Mouse (Mus musculus) lung, postnatal 10 days (tissue): ENCODE measurements at regions not wholly inside any gene's neighbourhood (a gene's known extent, or its start where the extent isn't known, plus 50 kb on each side); places are given as distances from the start of the nearest gene placed in this dataset.

Source experiments
- DNase-seq: peaks from one replicate; pipeline ENCODE4 v3.0.0; 2021

GRCm38 (mm10) chr15:25468478-25468877, 54.9 kb upstream of the Basp1 start:
- no peak for DNase-seq

DNA sequence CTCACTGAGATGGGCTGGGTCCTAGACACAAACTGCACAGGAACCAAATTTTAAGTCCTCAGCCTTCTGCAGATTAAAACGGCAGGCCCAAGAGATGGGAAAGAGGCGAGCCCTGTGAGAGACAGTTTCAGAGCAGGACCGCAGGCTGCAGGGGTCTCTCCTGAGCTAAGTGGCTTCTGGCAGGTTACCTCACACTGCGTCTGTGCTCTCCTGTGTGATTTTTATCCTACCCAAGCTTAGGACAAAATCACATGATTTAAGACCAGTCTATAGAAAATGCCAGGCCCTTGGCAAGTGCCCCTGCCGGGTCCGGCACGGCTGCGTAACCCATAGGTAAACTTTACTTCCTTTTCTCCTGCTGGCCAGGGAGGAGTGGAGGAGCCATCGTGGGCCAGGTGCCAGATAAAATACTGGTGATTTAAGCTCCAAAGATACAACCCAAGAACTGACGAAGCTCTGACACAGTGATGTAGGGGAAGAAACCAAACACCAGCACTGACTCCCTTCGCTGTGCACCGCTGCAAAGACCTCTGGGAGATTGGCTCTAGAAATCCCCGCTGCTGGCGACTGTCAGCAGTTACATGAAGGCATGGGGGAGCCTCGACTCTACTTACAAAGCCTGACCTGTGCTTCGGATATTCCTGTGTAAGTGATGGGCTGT, 55.8 kb upstream of the Basp1 start:
- no peak for DNase-seq

GRCm38 (mm10) chr15:25471331-25471730, 57.8 kb upstream of the Basp1 start:
- no peak for DNase-seq

DNA sequence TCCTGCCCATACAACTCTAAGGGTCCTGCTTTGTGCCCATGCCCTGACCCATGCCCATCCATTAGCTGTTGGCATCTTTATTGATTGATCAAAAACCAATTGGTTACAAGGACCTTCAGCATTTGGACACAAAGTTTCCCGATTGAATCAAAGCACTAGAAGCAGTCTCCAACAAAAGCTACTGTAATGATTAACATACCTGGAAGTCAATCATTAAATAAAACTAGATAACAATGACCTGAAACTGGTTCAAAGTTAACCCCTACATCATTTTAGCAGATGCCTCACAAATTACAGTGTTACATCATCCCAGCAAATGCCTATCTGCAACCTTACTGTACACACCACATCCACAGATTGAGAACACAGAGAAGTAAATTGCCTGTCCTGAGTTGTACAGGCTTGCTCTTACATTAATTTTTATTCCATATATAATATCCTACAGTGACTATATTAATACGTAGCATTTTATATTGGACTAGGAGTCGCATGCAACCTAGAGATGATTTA, 59.7 kb upstream of the Basp1 start:
- no peak for DNase-seq

DNA sequence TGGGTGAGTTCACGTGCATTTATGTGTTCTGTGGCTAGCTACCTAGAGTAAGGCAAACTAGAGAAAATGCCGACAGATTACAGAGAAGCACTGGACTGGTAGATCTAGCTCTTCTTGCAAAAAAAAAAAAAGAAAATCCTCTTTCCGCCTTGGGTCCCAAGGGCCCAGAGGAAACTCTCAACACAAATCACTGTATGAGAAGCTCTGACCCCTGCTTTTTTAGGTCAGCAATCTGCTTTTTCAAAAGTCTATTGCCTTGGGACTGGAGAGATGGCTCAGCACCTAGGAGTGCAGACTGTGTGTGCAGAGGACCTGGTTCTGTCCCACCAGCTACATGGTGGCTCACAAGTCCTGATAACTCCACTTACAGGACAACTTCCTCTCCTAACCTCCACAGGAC, 60.5 kb upstream of the Basp1 start:
- DNase-seq: no peak

DNA sequence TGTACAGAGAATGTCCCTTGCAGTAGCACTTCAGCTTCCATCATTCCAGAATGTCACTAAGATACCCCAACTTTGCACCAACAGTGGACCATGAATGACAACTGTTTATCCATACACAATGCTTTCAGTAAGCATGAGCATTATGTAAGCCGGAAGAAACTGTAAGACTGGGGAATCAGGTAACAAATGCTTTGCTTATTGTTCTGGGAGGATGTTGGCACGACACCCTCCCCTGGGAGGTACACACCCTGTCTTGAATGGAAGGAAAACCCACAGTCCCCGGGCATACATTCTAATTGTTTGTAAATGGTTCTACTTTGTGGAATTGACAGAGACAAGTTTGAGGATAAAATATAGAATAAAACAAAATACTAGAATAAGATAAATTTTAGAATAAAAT, 69.0 kb upstream of the Basp1 start:
- peak; percentile 61 for DNase-seq

GRCm38 (mm10) chr15:25485372-25485771, 71.8 kb upstream of the Basp1 start:
- DNase-seq: no peak

DNA sequence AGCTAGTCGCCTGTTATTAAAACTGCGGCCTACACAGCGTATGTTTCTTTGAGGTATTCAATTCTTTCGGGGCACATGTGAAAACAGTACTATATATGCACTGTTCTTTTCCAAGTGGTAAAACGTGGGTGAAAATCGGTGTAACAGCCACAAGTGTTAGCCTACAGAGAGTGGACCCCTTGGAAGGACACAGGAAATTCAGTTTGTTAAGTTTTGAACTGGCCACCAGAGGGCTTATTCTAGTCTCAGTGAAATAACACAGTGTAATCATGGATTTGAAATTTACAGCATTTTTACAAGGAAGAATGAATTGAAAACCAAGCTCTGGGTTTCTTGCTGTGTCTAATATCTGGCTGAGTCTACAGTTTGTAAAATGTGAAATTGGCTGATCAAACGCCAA, 72.6 kb upstream of the Basp1 start:
- DNase-seq: peak; percentile 43

- DNase-seq: peak; percentile 29
Measured at GRCm38 (mm10) chr15:25489804-25490203, 76.2 kb upstream of the Basp1 start.

- no peak for DNase-seq
Measured at GRCm38 (mm10) chr15:25492161-25492746, 78.7 kb upstream of the Basp1 start.

DNA sequence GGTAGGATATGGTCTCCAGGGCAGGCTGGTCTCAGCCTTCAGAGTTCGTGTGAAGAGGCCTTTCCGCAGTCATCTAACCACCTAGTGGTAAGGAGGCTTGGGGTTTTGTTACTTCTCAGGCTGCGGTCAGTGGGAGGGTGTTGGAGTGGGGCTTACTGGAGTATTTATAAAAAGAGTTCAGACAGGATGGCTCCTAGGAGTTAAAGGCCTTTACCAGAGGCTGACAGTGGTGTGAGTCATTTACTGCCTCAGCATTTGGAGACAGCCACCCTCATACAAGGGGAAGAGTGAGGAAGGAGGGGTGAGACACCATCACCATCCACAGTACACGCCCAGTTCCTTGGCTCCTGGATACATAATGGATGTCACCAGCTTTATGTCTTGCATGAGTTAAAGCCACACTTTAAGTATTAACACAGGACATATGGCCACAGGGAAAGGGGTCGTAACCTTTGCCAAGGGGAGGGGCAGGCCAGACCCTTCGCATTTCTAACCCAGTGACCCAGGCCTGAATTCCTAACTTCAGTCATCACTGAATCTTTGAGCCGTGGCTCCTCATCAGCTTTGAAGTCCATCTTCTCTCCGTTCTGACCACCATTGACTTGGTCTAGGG, 81.2 kb upstream of the Basp1 start:
- no peak for DNase-seq

GRCm38 (mm10) chr15:25495926-25496644, 82.5 kb upstream of the Basp1 start:
- no peak for DNase-seq

DNA sequence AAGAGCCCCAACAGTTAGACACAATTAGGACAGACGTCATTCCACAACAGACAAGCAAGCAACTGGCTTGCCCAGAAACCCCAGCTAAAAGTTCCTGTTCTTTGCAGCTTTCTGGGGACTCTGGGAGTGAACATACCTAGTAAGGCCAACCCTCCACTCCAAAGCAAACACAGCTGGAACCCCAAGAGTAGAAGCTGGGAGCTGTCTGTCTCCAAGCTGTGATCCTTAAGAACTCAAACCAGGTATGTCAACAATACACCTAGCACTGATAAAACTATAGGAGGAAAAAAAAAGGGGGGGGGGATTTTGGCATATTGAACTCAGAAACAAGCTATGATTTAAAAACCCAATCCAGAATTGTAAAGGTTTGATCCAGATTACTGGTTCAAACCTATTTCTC, 84.2 kb upstream of the Basp1 start:
- DNase-seq: no peak

DNA sequence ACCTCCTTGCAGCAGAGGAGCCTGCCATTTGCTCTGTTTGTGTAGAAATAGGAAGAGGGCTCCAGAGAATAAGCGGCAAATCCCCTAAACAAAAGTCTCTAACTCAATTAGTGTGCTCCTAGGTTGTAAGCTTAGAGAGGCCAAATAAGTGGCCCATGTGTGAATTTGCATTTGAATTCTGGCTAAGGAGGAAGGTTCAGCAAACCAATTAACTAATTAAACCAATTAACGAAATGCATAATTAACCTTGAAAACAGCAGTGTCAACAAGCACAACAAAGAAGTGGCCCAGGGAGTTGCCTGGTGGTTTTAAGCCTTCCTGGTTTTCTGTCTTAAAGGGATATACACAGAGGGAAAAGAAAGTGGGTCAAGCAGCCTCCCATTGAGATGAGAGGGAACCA, 84.9 kb upstream of the Basp1 start:
- no peak for DNase-seq

GRCm38 (mm10) chr15:25502513-25502912, 88.9 kb upstream of the Basp1 start:
- no peak for DNase-seq

DNA sequence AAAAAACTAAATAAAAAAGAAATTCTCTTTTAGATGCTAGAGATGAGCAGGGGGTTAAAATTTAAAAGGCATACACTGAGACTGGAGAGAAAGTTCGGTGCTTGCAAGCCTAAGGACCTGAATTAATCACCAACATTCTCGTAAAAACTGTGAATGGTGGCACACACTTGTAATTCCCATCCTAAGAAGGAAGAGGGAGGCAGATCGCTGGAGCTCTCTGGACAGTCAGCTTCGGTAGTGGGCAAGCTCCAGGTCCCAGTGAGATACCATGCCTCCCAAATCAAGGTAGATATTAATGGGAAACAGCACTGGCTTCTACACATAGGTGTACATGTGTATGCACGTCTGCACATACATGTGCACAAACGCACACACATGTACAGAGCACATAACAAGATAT, 89.5 kb upstream of the Basp1 start:
- peak; percentile 15 for DNase-seq

DNA sequence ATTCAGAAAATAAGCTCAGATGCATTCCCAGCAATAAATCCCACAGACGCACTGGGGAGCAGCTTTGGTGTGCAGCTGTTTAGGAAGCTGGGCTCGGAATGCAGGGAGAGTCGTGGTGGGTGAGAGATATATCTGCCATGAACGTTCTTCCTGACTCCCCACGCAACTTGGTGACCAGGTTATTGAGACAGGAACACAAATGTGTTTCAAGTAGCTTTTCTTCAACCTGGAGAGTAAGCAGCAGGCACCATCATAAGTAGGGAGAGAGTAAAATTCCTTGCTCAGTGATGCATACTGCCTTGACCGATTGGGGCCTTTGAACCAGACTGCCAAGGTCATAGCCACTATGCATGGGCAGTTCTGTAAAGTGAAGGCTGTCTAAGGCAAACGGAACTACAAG, 95.6 kb upstream of the Basp1 start:
- no peak for DNase-seq

- DNase-seq: no peak
Measured at GRCm38 (mm10) chr15:25509584-25509983, 96.0 kb upstream of the Basp1 start.

- no peak for DNase-seq
Measured at GRCm38 (mm10) chr15:25510060-25510492, 96.5 kb upstream of the Basp1 start.

DNA sequence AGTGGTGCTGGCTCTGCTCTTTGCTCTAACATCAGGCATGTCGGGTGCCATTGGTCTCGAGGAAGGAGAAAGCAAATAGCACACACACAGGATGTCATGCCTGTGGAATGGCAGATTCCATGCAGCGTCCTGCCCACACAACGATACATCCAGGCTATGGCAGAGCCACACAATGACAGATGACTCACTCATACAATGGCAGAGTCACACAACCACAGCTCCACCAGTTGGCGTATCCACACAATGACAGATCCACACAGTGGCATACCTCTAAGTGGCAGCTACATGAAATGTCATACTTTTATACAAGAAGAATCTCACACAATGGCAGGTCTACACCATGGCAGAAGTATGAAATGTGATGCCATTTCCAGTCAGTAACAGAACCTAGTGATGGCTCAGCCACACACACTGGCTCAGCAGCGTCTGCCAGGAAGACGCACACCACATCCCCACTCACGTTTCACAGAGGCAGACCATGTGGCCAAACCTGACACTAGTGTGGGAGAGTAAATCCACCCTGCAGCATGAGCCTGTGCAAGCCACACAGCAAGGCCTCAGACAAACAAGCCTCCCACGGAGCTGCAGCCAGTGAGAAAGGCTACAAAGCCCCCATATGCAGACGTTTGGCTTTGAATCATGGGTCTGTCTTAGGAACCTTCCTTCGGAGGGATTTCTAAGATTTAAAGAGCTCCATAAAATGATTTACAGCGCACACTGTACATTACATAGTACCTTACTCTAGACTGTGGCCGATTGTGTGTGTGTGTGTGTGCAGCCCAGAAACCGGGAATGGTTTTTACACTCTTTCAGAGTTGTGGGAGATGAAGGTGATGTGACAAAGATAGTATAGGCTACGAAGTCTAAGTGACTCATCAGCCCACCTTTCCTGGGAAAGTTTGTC, 104.0 kb upstream of the Myo10 start:
- no peak for DNase-seq

DNA sequence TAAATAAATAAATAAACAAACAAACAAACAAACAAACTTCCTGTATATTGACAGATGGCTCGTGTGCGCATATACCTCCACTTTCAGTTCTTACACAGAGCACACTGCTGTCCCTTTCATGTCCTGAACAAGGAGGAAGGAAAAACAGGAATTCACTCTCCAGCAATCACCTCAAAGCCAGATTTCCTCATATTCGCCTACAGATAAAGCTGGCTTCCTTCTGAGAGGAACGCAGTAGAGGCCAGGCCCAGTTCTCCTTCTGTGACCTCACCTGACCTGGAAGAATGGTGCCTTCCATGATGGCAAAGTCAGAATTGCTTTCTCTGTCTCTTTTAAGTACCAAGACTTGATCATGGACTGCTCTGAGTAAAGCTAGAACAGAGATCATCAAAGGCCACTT, 98.1 kb upstream of the Myo10 start:
- DNase-seq: no peak

DNA sequence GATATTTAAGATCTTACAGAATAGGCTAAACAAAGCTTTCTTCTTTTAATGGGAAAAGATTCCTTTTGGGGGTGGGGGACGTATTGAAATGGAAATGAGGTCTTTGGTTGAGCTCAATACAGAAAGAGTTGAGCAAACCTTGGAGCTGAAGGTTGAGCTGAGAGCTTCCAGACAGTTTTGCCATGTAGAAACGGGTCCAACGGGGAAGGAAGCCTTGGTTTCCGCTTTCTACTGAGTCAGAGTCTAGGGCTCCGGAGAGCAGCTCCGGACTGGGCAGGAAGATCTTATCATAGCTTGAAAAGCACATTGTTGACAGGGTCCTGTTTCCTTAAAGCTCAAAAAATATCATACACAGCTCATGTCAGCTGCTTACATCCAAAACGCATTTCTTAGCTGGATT, 97.0 kb upstream of the Myo10 start:
- DNase-seq: peak; percentile 28
